12 mouse cellular contexts compared by ENCODE assay signal in the genomic region with DNA sequence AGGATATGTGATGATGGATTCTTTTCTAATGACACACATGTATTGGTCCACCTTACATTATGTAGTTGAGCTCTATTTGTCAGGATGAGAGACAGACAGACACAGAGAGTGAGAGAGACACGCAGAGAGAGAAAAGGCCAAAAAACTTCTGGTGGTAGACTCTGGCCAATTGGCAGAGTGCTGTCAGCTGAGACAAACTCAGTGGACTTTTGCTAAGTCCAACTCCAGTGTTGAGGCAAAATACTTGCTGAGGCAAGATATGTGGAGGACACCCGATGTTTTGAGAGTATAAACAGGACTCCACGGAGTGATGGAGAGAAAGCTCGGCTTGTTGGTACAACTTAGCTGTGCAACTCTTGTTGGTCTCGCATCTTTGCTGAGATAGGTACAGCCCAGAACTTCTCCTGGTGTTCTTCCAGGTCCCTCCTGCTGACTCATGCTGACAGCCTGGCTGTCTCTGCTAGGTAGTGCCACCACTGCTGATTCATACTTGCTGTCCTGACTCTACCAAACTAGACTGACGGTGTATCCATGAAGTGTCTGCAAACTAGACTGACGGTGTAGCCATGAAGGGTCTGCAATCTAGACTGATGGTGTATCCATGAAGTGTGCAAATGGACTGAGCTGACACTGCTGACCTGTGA. TPM values are rescaled to one million over a fixed set of nuclear protein-coding genes. Genes with fewer than 3 reads are reported as not detected.
DNase-seq lines count a peak whose midpoint lies in the region; ATAC-seq and TF ChIP-seq lines count a peak whose summit lies in the region.
"Had no signal": no experiment of that assay in that cellular context is flagged by ENCODE, and none has a peak within 500 bp of the region (broad histone marks: within the 10 kb centered on the region; RNA-seq: fewer than 3 reads in every experiment).

No protein-coding gene starts in this region.

- TF ChIP-seq CTCF in intestine, postnatal 0 days (IDR thresholded peaks at IDR 0.05; ENCODE audit: low read depth), result no peak

- ATAC-seq in intestine, embryonic 15.5 days, result peak; percentile 41
- no peak for ATAC-seq in intestine, postnatal 0 days
- ATAC-seq in intestine, embryonic 16.5 days, result peak; percentile 52; the same call in 1 of the 2 replicates
- ATAC-seq in neural tube, embryonic 15.5 days (ENCODE audit: low FRiP score), result no peak
- ATAC-seq: forebrain, postnatal 0 days had no signal

- peaks cover 5% of the 10 kb centered on the region for H3K36me3 ChIP-seq in intestine, embryonic 15.5 days
- peaks cover 13% of the 10 kb centered on the region for H3K36me3 ChIP-seq in intestine, postnatal 0 days (ENCODE audit: control insufficient read depth, insufficient read depth)
- H3K36me3 ChIP-seq in intestine, embryonic 16.5 days (ENCODE audit: control insufficient read depth, insufficient read depth, low read length), result peaks cover 5% of the 10 kb centered on the region
- peaks cover 21% of the 10 kb centered on the region for H3K36me3 ChIP-seq in neural tube, embryonic 15.5 days

- no peaks in the 10 kb centered on the region for H3K27me3 ChIP-seq in intestine, embryonic 15.5 days (replicated peaks)
- H3K27me3 ChIP-seq in intestine, postnatal 0 days (replicated peaks; ENCODE audit: control insufficient read depth, insufficient read depth, low read length), result no peaks in the 10 kb centered on the region
- H3K27me3 ChIP-seq in intestine, embryonic 16.5 days (replicated peaks; ENCODE audit: control insufficient read depth, insufficient read depth, low read length), result no peaks in the 10 kb centered on the region
- no peaks in the 10 kb centered on the region for H3K27me3 ChIP-seq in neural tube, embryonic 15.5 days (replicated peaks)
- H3K27me3 ChIP-seq: embryonic facial prominence, embryonic 12.5 days had no signal

- no peaks in the 10 kb centered on the region for H3K4me1 ChIP-seq in intestine, embryonic 15.5 days (replicated peaks)
- H3K4me1 ChIP-seq in intestine, postnatal 0 days (replicated peaks; ENCODE audit: control insufficient read depth, insufficient read depth, low read length), result no peaks in the 10 kb centered on the region
- peaks cover 1% of the 10 kb centered on the region; the same call in 1 of the 2 replicates for H3K4me1 ChIP-seq in intestine, embryonic 16.5 days (ENCODE audit: control insufficient read depth, insufficient read depth, low read length)
- no peaks in the 10 kb centered on the region for H3K4me1 ChIP-seq in neural tube, embryonic 15.5 days
- H3K4me1 ChIP-seq: embryonic facial prominence, embryonic 12.5 days had no signal

- no peak overlapping the region for H3K4me2 ChIP-seq in intestine, embryonic 15.5 days (replicated peaks)
- H3K4me2 ChIP-seq in intestine, postnatal 0 days (replicated peaks; ENCODE audit: low read depth), result no peak overlapping the region
- no peak overlapping the region for H3K4me2 ChIP-seq in intestine, embryonic 16.5 days (ENCODE audit: low read depth, low read length)
- no peak overlapping the region for H3K4me2 ChIP-seq in neural tube, embryonic 15.5 days
- H3K4me2 ChIP-seq: embryonic facial prominence, embryonic 12.5 days; lung, embryonic 14.5 days had no signal

- no peak overlapping the region for H3K27ac ChIP-seq in intestine, embryonic 15.5 days
- H3K27ac ChIP-seq in intestine, postnatal 0 days (ENCODE audit: low read depth, low read length), result no peak overlapping the region
- no peak overlapping the region for H3K27ac ChIP-seq in intestine, embryonic 16.5 days (ENCODE audit: low read length)
- H3K27ac ChIP-seq in neural tube, embryonic 15.5 days (replicated peaks), result no peak overlapping the region
- H3K27ac ChIP-seq: embryonic facial prominence, embryonic 12.5 days; kidney, postnatal 0 days had no signal

- H3K9me3 ChIP-seq in intestine, embryonic 15.5 days, result no peaks in the 10 kb centered on the region
- H3K9me3 ChIP-seq in intestine, postnatal 0 days (ENCODE audit: control insufficient read depth), result no peaks in the 10 kb centered on the region
- no peaks in the 10 kb centered on the region for H3K9me3 ChIP-seq in intestine, embryonic 16.5 days (ENCODE audit: control insufficient read depth, low read length)
- no peaks in the 10 kb centered on the region for H3K9me3 ChIP-seq in neural tube, embryonic 15.5 days (replicated peaks)
- H3K9me3 ChIP-seq: embryonic facial prominence, embryonic 12.5 days had no signal

- 90% methylated on average over 7 of the region's 7 CpGs for WGBS in intestine, embryonic 15.5 days
- WGBS in intestine, postnatal 0 days, result 84% methylated on average over 7 of the region's 7 CpGs
- WGBS in intestine, embryonic 16.5 days, result 89% methylated on average over 7 of the region's 7 CpGs
- 96% methylated on average over 7 of the region's 7 CpGs for WGBS in neural tube, embryonic 15.5 days

- no peak overlapping the region for H3K4me3 ChIP-seq in intestine, embryonic 15.5 days (replicated peaks)
- no peak overlapping the region for H3K4me3 ChIP-seq in intestine, postnatal 0 days (ENCODE audit: low read depth, low read length)
- no peak overlapping the region for H3K4me3 ChIP-seq in intestine, embryonic 16.5 days (ENCODE audit: low read length)
- no peak overlapping the region for H3K4me3 ChIP-seq in neural tube, embryonic 15.5 days (replicated peaks)
- H3K4me3 ChIP-seq: embryonic facial prominence, embryonic 12.5 days had no signal

- no peak overlapping the region for H3K9ac ChIP-seq in intestine, embryonic 15.5 days
- H3K9ac ChIP-seq in intestine, postnatal 0 days (ENCODE audit: low read depth, low read length), result no peak overlapping the region
- no peak overlapping the region for H3K9ac ChIP-seq in intestine, embryonic 16.5 days (ENCODE audit: low read depth, low read length)
- no peak overlapping the region for H3K9ac ChIP-seq in neural tube, embryonic 15.5 days (replicated peaks)
- H3K9ac ChIP-seq: embryonic facial prominence, embryonic 12.5 days; forebrain, postnatal 0 days; lung, embryonic 14.5 days had no signal

- peak; percentile 26 to 49 for DNase-seq in cerebellum, adult 18-20 months
- DNase-seq in cerebellum, postnatal 14 days, result no peak
- peak; percentile 74 for DNase-seq in 3T3-L1 (ENCODE audit: low read depth, low spot score)
- no peak for DNase-seq in natural killer cell, adult 2 months (ENCODE audit: low spot score in 2 of 2)
- DNase-seq: forebrain, postnatal 0 days; lung, embryonic 14.5 days had no signal

RNA-seq across cellular contexts. Expression of a gene that starts 11.9 kb away (rescaled TPM):
- polyA plus RNA-seq in intestine, embryonic 15.5 days (2015; fragmentation: Nextera tagmentation; extraction: Ambion mirVana), result 89.8 and 102 TPM in 2 replicates
- polyA plus RNA-seq in intestine, postnatal 0 days (2015; fragmentation: Nextera tagmentation; extraction: Ambion mirVana), result 47.8 and 57.4 TPM in 2 replicates
- 68.5 and 70.1 TPM in 2 replicates for polyA plus RNA-seq in intestine, embryonic 16.5 days (2015; fragmentation: Nextera tagmentation; extraction: Ambion mirVana)
- polyA plus RNA-seq in neural tube, embryonic 15.5 days (2015; fragmentation: Nextera tagmentation; extraction: Ambion mirVana), result 43.8 and 51.4 TPM in 2 replicates

Comparison
In these comparisons a context has a peak if more than half of its experiments do, and no peak if none do; other contexts are left out.
1. DNase-seq: peak in cerebellum, adult 18-20 months (2 of 2) and 3T3-L1 (single experiment); none in cerebellum, postnatal 14 days (0 of 2) and natural killer cell, adult 2 months (0 of 2).
2. ATAC-seq: peak in intestine, embryonic 15.5 days (single experiment) and intestine, embryonic 16.5 days (single experiment); none in intestine, postnatal 0 days (single experiment) and neural tube, embryonic 15.5 days (single experiment).